Mouse (Mus musculus): ENCODE data around the gene Eepd1.
A peak's percentile ranks its signal among the peaks of the same experiment; 100 is the strongest.

The Eepd1 gene

DNA sequence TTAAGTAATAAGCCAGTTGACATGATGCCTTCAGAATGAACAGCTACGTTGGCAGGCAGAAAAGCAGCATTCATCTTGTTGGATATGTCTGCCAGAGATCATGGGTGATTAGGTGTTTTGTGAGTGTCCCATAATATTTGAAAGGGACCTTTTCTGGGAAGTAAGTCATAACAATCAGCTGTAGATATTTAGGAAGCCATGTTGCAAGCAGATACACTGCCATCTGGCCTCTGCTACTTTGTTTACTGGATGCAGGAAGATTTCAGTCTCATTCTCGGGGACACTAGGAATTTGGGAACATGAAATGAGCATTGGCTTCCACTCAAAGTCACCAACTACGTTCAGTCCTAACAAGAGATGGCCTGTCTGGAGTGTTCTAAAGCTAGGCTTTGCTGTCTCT is 54.1 kb downstream of the Eepd1 start:
- DNase-seq (ENCODE audit: low read depth, low spot score): no peak

DNA sequence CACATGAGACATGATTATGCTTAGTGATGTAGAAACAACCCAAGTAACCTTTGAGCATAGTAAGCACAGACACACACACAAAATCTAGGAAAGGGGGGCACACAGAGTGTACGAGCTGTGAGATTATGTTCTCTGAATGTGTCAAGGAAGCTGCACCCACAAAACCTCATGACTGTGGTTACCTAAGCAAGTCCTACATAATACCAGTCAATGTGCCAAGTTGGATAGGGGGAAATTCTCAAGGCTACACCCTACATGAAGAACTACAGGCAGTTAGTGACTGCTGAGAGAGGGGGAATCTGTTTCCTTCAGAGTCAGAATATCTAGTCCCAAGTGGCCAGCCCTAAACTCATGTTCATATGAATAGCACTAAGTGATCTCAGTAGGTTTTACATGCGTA is 58.1 kb downstream of the Eepd1 start:
- DNase-seq (ENCODE audit: low read depth, low spot score): no peak

GRCm38 (mm10) chr9:25541355-25541754 is 60.0 kb downstream of the Eepd1 start:
- no peak for DNase-seq (ENCODE audit: low read depth, low spot score)

GRCm38 (mm10) chr9:25545212-25545611 is 63.9 kb downstream of the Eepd1 start:
- DNase-seq (ENCODE audit: low read depth, low spot score): no peak

GRCm38 (mm10) chr9:25549130-25550060 is 68.0 kb downstream of the Eepd1 start:
- peak; percentile 5 for DNase-seq (ENCODE audit: low read depth, low spot score)

DNA sequence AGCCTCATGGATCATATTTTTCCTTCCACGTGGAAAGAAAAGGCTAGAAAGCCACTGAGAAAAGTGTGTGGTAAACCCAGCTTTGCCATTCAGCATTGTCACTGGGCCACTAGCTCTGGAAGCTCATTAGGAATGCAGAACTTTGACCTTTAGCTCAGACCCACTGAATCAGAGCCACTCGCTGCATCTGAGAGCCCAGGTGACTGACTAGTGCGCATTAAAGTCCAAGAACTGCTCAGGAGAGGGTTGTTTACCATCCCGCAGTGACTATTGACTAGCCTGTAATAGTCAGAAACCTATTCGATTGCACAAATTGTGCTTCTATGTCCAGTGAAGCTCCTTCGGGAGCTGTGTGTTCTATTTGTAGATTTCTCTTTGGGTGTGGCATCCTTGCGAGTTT is 68.8 kb downstream of the Eepd1 start:
- no peak for DNase-seq (ENCODE audit: low read depth, low spot score)

- no peak for DNase-seq (ENCODE audit: low read depth, low spot score)
These were observed 71.2 kb downstream of the Eepd1 start for GRCm38 (mm10) chr9:25552532-25552931.

DNA sequence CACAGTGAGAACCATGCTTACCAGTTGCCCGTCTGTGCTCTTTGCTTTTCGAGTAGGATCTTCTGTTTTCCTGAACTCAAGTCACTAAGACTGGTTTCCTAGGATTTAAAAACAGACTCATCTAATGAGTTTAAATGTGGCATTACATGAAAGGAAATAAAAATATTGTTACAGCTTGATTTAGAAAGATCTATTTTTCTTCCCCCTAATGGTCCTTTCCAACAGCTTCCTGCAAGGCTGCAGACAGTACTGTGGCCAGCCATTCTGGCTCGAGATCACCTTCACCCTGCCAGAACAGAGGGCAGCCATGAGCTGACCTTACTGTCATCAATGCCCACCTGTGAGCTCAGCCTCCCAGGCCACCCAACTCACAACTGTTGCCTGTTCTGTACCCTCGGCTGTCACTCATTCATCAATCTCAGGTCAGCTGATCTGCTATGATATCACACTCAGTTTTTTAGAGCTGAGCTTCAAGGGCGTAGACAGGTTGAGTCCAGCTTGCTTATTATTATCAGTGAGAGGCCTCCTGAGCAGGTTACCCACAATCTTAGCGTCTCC is 73.0 kb downstream of the Eepd1 start:
- no peak for DNase-seq (ENCODE audit: low read depth, low spot score)

DNA sequence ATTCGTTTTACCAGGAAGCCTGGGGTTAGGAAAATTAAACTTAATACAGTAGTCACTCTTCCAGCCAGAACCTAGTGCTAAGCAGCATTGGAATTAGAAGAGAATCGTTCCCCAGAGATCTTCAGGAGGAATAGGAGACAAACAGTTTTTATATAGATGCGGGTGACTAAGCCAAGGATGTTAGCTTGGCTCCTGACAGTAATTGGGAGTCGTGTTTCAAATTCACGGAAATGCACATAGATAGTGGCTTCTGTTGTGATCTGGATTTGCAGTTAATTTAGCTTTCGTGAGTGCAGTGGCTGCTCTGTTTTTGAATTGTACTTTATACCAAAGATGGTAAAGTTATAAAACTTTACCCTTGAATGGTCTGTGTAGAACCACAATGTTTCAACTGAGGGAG is 73.9 kb downstream of the Eepd1 start:
- no peak for DNase-seq (ENCODE audit: low read depth, low spot score)

- DNase-seq (ENCODE audit: low read depth, low spot score): no peak
These were observed 74.7 kb downstream of the Eepd1 start for GRCm38 (mm10) chr9:25556008-25556407.

DNA sequence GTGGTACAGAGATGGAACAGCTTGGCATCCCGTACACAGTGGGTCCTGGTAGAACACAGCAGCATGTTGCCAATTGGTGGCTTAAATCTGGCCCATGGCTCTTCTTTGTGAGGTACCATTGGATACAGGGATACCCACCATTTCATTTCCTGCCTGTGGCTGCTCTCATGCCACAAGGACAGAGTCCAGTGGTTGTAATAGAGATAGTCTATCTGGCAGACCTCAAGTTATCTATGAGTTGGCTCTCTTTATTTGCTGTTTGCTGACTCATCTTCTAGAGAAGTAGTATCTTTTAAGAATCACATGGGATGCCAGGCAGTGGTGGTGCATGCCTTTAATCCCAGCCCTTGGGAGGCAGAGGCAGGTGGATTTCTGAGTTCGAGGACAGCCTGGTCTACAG is 76.0 kb downstream of the Eepd1 start:
- DNase-seq (ENCODE audit: low read depth, low spot score): no peak

DNA sequence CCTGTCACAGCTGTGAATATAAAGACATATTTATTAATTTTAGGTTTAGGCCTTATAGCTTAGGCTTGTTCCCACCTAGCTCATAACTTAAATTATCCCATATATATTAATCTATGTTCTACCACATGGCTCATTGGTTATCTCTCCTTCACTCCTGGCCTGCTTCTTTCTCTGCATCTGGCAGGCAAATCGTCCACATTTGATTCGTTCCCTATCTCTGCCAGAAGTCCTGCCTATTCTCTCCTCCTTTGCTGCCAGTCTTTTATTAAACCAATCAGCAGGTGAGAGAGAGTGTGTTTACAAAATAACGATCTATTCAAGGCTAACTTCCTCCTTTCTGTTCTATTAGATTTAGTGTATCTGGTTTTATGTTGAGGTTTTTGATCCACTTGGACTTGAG is 77.5 kb downstream of the Eepd1 start:
- no peak for DNase-seq (ENCODE audit: low read depth, low spot score)

DNA sequence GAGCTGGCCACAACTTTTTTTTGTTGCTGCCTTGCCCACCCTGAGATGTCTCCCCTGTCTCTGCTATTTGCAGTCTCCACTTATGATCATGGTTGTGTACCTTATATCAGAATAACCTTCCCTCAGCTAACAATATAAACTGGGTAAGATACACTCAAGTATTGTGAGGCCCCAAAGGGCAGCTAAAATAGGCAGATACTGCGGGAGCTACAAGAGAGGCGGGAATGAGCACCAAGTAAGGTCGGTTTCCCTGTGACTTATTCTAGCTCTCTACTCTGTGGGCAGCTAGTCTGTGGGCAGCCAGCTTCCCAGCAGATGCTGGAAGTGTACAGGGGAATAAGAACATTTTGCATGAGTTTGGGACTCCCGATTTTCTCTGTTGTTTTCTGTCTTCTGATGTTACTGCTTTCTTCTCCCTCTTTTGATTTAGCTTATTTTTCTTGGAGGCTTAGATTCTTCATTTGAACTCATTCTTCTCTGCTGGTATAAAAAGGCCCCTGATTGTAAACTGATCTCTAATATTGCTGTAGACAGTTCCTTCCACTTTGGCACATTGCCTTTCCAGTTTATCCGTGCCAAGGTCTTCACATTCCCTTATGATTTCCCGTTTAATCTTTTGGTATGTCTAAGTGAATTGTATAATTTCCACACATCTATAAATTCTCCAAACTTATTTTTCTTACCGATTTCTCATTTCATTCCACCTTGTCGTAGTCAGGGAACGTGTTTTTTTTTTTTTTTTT is 78.8 kb downstream of the Eepd1 start:
- DNase-seq (ENCODE audit: low read depth, low spot score): no peak

GRCm38 (mm10) chr9:25561143-25561542 is 79.8 kb downstream of the Eepd1 start:
- DNase-seq (ENCODE audit: low read depth, low spot score): no peak

DNA sequence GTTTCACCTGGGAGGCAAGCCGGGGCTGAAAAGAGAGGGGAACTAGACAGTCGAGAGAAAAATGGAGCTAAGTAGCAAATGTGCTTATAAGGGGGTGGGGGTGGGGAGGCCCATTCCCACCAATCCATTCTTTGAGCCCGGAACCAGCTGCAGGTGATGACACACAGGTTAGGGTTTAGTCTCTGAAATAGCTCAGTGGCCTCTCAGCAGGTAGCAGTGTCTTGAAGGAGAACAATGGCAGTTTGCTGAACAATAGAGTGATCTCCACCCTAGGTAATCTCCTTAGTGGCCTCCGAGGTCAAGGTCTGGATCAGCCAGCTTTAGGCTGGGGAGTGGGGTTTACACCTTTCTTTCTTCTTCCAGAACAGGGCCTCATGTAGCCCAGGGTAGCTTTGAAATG is 82.5 kb downstream of the Eepd1 start:
- DNase-seq (ENCODE audit: low read depth, low spot score): no peak

- DNase-seq (ENCODE audit: low read depth, low spot score): no peak
These were observed 85.7 kb downstream of the Eepd1 start for GRCm38 (mm10) chr9:25567071-25567470.

DNA sequence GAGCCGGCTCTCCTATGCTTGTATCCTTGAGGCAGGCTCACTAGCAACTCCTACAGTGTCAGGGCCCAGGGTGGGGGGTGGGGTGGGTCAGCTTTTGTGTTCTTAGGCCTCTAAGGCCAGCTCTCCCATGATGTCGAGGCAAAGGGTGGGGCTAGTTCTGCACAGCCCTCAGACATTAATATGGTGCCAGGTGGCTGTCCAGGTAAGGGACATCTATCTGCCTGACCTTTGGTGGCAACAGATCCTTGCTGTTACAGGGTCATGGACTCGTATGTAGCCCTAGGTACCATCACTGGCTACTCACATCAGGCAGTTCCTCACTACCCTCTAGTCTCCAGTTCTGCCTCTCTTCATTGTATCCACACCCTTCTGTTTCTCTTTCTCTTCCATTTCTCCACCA is 87.4 kb downstream of the Eepd1 start:
- DNase-seq (ENCODE audit: low read depth, low spot score): no peak

DNA sequence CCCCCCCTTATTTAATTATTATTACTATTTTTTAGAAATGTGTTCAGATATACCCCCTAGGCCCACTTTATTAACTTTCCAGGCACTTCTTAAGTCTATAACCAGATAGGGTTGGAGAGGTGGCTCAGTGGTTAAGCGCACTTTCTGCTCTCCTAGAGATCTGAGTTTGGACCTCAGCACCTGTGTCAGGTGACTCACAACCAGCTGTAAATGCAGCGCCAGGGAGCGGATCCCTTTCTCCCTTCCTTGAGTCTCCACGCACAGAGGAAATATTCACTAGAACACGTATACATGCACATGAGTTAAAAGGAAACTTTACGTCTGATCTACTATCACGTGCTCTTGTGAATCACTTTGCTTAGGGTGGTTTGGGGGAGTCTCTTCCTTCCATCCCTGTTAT is 88.7 kb downstream of the Eepd1 start:
- no peak for DNase-seq (ENCODE audit: low read depth, low spot score)

- no peak for DNase-seq (ENCODE audit: low read depth, low spot score)
These were observed 89.1 kb downstream of the Eepd1 start for GRCm38 (mm10) chr9:25570436-25570835.

DNA sequence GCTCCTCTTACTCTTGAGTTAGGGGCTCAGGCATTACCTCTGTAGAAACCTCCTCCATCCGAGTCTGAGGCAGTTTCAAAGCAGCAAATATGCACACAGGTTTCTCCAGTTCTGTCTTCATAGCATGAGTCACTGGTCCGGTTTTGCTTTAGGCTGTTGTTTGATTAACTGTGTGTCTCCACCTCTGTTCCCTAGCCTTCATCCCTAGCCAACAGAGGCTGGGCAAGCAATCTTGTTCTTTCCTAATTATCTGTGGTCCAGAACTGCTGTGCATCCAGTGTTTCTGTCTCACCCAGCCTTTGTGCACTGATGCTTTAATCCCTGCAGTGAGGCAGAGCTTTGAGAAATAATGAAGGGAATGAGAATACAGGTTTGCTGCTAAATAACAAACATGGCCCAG is 90.0 kb downstream of the Eepd1 start:
- no peak for DNase-seq (ENCODE audit: low read depth, low spot score)

GRCm38 (mm10) chr9:25573753-25574152 is 92.4 kb downstream of the Eepd1 start:
- no peak for DNase-seq (ENCODE audit: low read depth, low spot score)

- no peak for DNase-seq (ENCODE audit: low read depth, low spot score)
These were observed 92.8 kb downstream of the Eepd1 start for GRCm38 (mm10) chr9:25574186-25574585.

Measured in CD4-positive, CD25-positive, alpha-beta regulatory T cell, adult 2 months (primary cell).